Mouse (Mus musculus) bone marrow macrophage, adult 2 months (primary cell): ENCODE results near the gene Cd300ld4.

Source experiments
- CTCF ChIP-seq: IDR thresholded peaks from 2 replicates; pipeline ENCODE4 v1.5.1; 2012; ENCODE audit warnings: low read depth, mild to moderate bottlenecking, low read length, moderate library complexity
- POLR2A ChIP-seq: IDR thresholded peaks from 2 replicates; pipeline ENCODE4 v1.6.1; 2012; ENCODE audit warnings: mild to moderate bottlenecking, low read depth, low read length, borderline replicate concordance

- no peak for TF ChIP-seq CTCF
- TF ChIP-seq POLR2A: no peak
Measured at GRCm38 (mm10) chr11:115058701-115059100, 31.9 kb upstream of the Cd300ld4 start.
